Mouse (Mus musculus) liver, embryonic 15.5 days (tissue): ENCODE measurements at regions not wholly inside any gene's neighbourhood (a gene's known extent, or its start where the extent isn't known, plus 50 kb on each side); places are given as distances from the start of the nearest gene placed in this dataset.

Experiments used
- ATAC-seq: fragments of 200-750 bp; cut with Nextera tagmentation; 2 replicates; pipeline ENCODE4 v1.8.0; 2017; ENCODE audit warnings: moderate number of reproducible peaks, mild to moderate bottlenecking, moderate library complexity; ENCODE audit not compliant: insufficient read depth
- H3K27ac ChIP-seq: fragments of 300-500 bp; sonication (generic); replicated peaks from 2 replicates; pipeline ENCODE4 v1.5.1; 2015; ENCODE audit warnings: mild to moderate bottlenecking, inconsistent platforms
- H3K27me3 ChIP-seq: fragments of 300-500 bp; sonication (generic); 2 replicates; pipeline ENCODE4 v1.6.1; 2015; ENCODE audit warnings: mild to moderate bottlenecking, inconsistent platforms
- H3K36me3 ChIP-seq: fragments of 300-500 bp; sonication (generic); replicated peaks from 2 replicates; pipeline ENCODE4 v1.6.1; 2015; ENCODE audit warnings: moderate library complexity, mild to moderate bottlenecking, inconsistent platforms
- H3K4me1 ChIP-seq: fragments of 300-500 bp; sonication (generic); replicated peaks from 2 replicates; pipeline ENCODE4 v1.6.1; 2015; ENCODE audit warnings: inconsistent platforms
- H3K4me2 ChIP-seq: fragments of 300-500 bp; sonication (generic); 2 replicates; pipeline ENCODE4 v1.6.1; 2015; ENCODE audit warnings: moderate library complexity, mild to moderate bottlenecking, inconsistent platforms
- H3K4me3 ChIP-seq: fragments of 300-500 bp; sonication (generic); replicated peaks from 2 replicates; pipeline ENCODE4 v1.5.1; 2015; ENCODE audit warnings: mild to moderate bottlenecking, inconsistent platforms
- H3K9ac ChIP-seq: fragments of 300-500 bp; sonication (generic); 2 replicates; pipeline ENCODE4 v1.6.1; 2015; ENCODE audit warnings: moderate library complexity, mild to moderate bottlenecking, inconsistent platforms
- H3K9me3 ChIP-seq: fragments of 300-500 bp; sonication (generic); replicated peaks from 2 replicates; pipeline ENCODE4 v1.6.1; 2016; ENCODE audit warnings: inconsistent platforms
- WGBS: fragments of 180-500 bp; shearing (Covaris S2); methylation state at CpG from one replicate; pipeline ENCODE4 v1.1.7; 2015; ENCODE audit warnings: mixed read lengths; ENCODE audit not compliant: insufficient replicate concordance; 5-methylcytosine and 5-hydroxymethylcytosine counted together

DNA sequence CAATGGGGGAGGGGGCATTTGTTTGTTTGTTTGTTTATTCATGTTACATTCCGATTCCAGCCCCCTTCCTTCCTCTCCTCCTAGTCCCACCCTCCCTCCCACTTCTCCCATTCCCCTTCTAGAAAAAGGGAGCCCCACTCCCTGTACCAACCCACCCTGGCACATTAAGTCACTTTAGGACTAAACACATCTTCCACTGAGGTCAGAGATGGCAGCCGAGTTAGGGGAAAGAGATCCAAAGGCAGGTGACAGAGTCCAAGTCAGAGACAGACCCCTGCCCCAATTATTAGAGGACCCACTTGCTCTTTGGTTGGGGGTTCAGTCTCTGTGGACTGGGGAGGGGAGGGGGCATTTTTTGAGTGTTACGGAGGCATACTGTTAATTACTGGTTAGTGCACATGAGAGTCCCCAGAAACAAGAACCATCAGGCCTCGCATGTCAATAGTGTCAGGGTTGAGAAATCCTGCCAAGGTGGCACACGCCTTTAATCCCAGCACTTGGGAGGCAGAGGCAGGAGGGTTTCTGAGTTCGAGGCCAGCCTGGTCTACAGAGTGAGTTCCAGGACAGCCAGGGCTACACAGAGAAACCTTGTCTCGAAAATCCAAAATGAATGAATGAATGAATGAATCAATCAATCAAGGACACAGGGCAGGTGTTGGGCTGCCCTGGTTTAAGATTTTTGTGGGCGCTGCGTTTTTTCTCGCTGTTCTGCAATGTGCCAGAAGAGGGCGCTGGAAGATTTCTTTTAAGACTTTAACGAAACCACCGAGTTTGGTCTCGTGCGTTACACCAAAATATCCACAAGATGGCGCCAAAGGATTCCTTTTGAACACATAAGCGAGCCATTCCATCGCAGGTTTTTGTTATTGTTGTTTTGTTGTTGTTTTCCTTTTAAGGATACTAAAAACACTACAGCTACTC, 67.8 kb upstream of the Arhgap29 start:
- Histone ChIP-seq H3K9ac (no peak overlapping the region), H3K27ac (no peak overlapping the region), H3K9me3 (no peaks in the 10 kb centered on the region), H3K36me3 (no peaks in the 10 kb centered on the region), H3K4me2 (no peak overlapping the region; the same call in 1 of the 2 replicates), H3K4me1 (0 out of 2 replicates have a peak, but pooled peaks cover 4% of the 10 kb centered on the region), H3K27me3 (no peaks in the 10 kb centered on the region), H3K4me3 (no peak overlapping the region)
- WGBS = 16% methylated on average over 18 of the region's 18 CpGs
- no peak; the same call in 1 of the 2 replicates for ATAC-seq

DNA sequence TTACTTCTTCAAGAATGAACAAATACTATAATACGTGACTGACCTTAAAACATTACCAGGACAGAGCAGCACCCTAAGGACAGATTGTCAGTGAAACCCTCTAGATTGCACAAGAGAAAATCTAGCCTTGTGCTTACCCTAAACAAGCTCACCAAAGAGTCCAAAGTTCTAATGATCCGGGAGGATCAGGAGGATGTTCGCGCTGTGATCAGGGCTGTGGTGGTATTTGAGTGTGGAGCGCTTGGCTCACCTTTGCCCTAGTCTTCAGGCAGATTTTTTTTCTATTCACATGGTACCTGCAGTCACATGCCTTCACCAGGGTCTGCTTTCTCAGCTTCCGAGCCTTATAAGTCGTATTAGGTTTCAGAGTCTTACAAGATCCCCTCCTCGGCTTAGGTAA, 65.3 kb upstream of the Abcd3 start:
- Histone ChIP-seq H3K4me3 (no peak overlapping the region), H3K4me1 (0 out of 2 replicates have a peak, but pooled peaks cover 2% of the 10 kb centered on the region), H3K9me3 (no peaks in the 10 kb centered on the region), H3K27me3 (no peaks in the 10 kb centered on the region), H3K36me3 (no peaks in the 10 kb centered on the region), H3K27ac (no peak overlapping the region; the same call in 1 of the 2 replicates), H3K9ac (no peak overlapping the region), H3K4me2 (no peak overlapping the region)
- WGBS = 64% methylated on average over 8 of the region's 8 CpGs
- ATAC-seq = peak; percentile 71

- Histone ChIP-seq H3K27ac (no peak overlapping the region), H3K27me3 (no peaks in the 10 kb centered on the region), H3K4me3 (no peak overlapping the region), H3K36me3 (no peaks in the 10 kb centered on the region), H3K9ac (no peak overlapping the region), H3K4me2 (no peak overlapping the region), H3K9me3 (no peaks in the 10 kb centered on the region), H3K4me1 (no peaks in the 10 kb centered on the region)
- WGBS = 52% methylated on average over 4 of the region's 4 CpGs
- no peak for ATAC-seq
These were observed 60.0 kb upstream of the Abcd3 start for GRCm38 (mm10) chr3:121875072-121875471.

GRCm38 (mm10) chr3:121874576-121874975, 59.5 kb upstream of the Abcd3 start:
- Histone ChIP-seq H3K4me3 (no peak overlapping the region), H3K4me1 (no peaks in the 10 kb centered on the region), H3K9me3 (no peaks in the 10 kb centered on the region), H3K27me3 (no peaks in the 10 kb centered on the region), H3K27ac (no peak overlapping the region), H3K4me2 (no peak overlapping the region), H3K36me3 (no peaks in the 10 kb centered on the region), H3K9ac (no peak overlapping the region)
- peak; percentile 22; the same call in 1 of the 2 replicates for ATAC-seq
- WGBS = 56% methylated on average over 1 of the region's 1 CpGs

DNA sequence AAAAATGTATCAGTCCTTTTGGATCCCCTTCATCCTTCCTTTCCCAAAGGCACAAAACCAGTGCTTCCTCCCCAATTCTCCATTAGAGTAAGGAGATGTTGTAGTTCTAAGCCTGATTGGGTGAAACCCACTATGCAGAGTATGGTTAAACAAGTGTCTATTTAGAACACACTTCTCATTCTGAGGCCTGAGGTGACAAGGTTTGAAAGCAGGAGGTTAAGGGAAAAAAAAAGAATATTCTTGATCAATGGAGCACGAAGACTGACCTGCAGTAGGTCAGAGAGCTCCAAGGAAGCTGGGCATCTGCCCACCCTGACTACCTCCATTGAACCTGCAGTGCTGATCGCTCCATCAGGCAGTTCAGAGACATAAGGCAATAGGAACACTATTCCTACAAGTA, 58.5 kb upstream of the Abcd3 start:
- Histone ChIP-seq H3K9ac (no peak overlapping the region), H3K9me3 (no peaks in the 10 kb centered on the region), H3K27me3 (no peaks in the 10 kb centered on the region), H3K27ac (no peak overlapping the region), H3K4me2 (no peak overlapping the region), H3K4me1 (no peaks in the 10 kb centered on the region), H3K4me3 (no peak overlapping the region), H3K36me3 (no peaks in the 10 kb centered on the region)
- WGBS = 64% methylated on average over 2 of the region's 2 CpGs
- ATAC-seq = no peak

- WGBS = 53% methylated on average over 3 of the region's 3 CpGs
- H3K4me3 ChIP-seq = no peak overlapping the region
- H3K9me3 ChIP-seq = no peaks in the 10 kb centered on the region
- H3K27me3 ChIP-seq = no peaks in the 10 kb centered on the region
- H3K9ac ChIP-seq = no peak overlapping the region
- no peak for ATAC-seq
- H3K36me3 ChIP-seq = no peaks in the 10 kb centered on the region
- H3K4me2 ChIP-seq = no peak overlapping the region
- H3K4me1 ChIP-seq = no peaks in the 10 kb centered on the region
- H3K27ac ChIP-seq = no peak overlapping the region
These were observed 57.6 kb upstream of the Abcd3 start for GRCm38 (mm10) chr3:121872685-121873084.

DNA sequence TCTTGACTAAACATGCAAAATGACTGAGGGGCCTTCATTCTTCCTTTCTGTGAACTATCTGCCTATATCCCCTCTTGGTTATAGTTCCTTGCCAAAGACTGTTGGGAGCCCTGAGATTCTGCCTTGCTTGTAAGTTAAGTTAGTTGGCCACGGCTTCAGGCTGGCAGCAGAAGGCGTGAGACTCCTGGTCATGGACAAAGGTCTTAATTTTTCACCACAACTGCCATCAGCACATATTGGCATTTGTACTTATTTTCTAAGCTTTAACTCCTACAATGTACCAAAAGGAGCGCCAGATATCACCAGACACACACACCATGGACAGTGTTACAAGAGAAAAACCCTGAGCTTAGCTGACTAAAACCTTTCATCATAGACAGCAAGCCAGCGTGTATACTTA, 56.7 kb upstream of the Abcd3 start:
- Histone ChIP-seq H3K4me1 (no peaks in the 10 kb centered on the region), H3K9me3 (no peaks in the 10 kb centered on the region), H3K4me2 (no peak overlapping the region), H3K27me3 (no peaks in the 10 kb centered on the region), H3K36me3 (no peaks in the 10 kb centered on the region), H3K9ac (no peak overlapping the region), H3K4me3 (no peak overlapping the region), H3K27ac (no peak overlapping the region)
- WGBS = 63% methylated on average over 4 of the region's 4 CpGs
- ATAC-seq = no peak

DNA sequence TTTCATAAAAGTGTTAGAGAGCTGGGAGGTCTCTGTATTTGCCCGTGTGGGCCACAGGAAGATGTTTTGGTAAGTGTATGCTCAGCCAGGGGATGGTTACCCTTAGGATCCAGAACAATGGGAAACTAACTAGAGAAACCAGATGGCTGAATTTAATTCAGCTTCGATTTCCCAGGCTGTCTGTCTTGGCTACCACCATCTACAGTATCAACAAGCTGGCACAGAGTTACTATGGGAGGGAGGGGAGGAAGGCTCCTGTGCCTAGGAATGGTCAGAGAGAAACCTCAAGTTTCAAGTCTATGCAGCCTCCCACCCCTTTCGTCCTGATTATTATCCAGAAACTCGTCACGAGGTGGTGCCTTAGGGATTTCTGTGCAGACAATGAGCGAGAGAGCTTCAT, 55.6 kb upstream of the Abcd3 start:
- H3K9me3 ChIP-seq = no peaks in the 10 kb centered on the region
- no peak overlapping the region for H3K4me3 ChIP-seq
- H3K27me3 ChIP-seq = no peaks in the 10 kb centered on the region
- no peak overlapping the region for H3K27ac ChIP-seq
- H3K4me2 ChIP-seq = no peak overlapping the region
- no peaks in the 10 kb centered on the region for H3K36me3 ChIP-seq
- no peak overlapping the region for H3K9ac ChIP-seq
- no peak for ATAC-seq
- 63% methylated on average over 6 of the region's 6 CpGs for WGBS
- H3K4me1 ChIP-seq = no peaks in the 10 kb centered on the region

DNA sequence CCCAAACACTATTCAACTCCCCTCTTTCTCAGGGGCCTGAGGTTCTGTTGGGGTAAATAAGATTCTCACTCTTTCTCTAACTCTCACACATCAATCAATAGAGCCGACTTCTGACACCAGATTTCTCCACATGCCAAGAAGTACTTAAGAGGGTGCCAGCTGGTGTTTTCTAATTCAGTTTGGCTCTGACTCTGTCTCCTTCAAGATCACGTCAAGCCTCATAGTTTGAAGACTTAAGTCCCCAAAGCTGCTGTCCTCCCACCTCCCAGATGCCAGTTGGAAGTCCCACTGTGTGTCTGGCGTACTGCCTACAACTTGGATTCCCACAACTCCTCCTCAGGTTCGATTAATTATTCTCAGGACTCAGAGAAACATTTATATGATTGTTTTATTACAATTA, 54.6 kb upstream of the Abcd3 start:
- 38% methylated on average over 4 of the region's 4 CpGs for WGBS
- Histone ChIP-seq H3K4me1 (0 out of 2 replicates have a peak, but pooled peaks cover 1% of the 10 kb centered on the region), H3K9ac (no peak overlapping the region), H3K4me3 (no peak overlapping the region), H3K4me2 (no peak overlapping the region), H3K9me3 (no peaks in the 10 kb centered on the region), H3K27ac (no peak overlapping the region), H3K27me3 (no peaks in the 10 kb centered on the region), H3K36me3 (no peaks in the 10 kb centered on the region)
- ATAC-seq = no peak

DNA sequence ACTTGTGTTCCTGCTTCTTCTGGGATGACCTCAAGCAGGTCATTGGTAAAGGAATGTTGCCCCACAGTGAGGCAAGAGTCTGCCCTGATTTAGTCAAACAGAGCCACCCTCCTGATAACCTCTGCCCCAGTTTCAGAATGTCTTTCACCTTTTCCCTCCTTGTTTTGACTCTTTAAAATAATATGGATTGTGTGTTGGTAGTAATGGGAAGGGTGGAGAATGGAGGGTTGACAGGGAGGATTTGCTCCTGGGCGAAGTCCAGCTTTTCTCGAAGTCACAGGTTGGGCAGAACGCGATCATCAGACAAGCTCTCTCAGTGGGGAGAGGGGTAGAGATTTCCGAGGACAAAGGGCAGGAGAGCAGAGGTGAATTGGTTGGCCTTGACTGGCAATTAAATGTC, 52.2 kb upstream of the Abcd3 start:
- ATAC-seq = peak; percentile 52
- Histone ChIP-seq H3K4me2 (no peak overlapping the region), H3K9ac (no peak overlapping the region), H3K27ac (peak overlapping the region; percentile 38; the same call in 1 of the 2 replicates), H3K27me3 (no peaks in the 10 kb centered on the region), H3K4me3 (no peak overlapping the region), H3K4me1 (0 out of 2 replicates have a peak, but pooled peaks cover 4% of the 10 kb centered on the region), H3K36me3 (no peaks in the 10 kb centered on the region), H3K9me3 (no peaks in the 10 kb centered on the region)
- WGBS = 60% methylated on average over 5 of the region's 5 CpGs

- Histone ChIP-seq H3K9ac (no peak overlapping the region), H3K27me3 (no peaks in the 10 kb centered on the region), H3K9me3 (no peaks in the 10 kb centered on the region), H3K4me1 (0 out of 2 replicates have a peak, but pooled peaks cover 4% of the 10 kb centered on the region), H3K4me3 (no peak overlapping the region), H3K27ac (no peak overlapping the region), H3K4me2 (no peak overlapping the region), H3K36me3 (no peaks in the 10 kb centered on the region)
- ATAC-seq = no peak
- 38% methylated on average over 8 of the region's 8 CpGs for WGBS
These were observed 49.8 kb upstream of the Abcd3 start for GRCm38 (mm10) chr3:121864734-121865445.
